Mouse (Mus musculus) megakaryocyte-erythroid progenitor cell, adult 5-6 weeks (primary cell): Measurements from ENCODE around the gene Slc35b1. TPM values are rescaled to one million over a fixed set of nuclear protein-coding genes. Genes with fewer than 3 reads are reported as not detected.

Experiments
- ATAC-seq: replicated peaks from 2 replicates; pipeline ENCODE4 v1.8.0; 2016; ENCODE audit warnings: mild to moderate bottlenecking, inconsistent platforms; ENCODE audit not compliant: severe bottlenecking, poor library complexity, low FRiP score, low TSS enrichment
- total RNA-seq, 2 experiments: library from RNA; stranded (forward) in 1 of 2; stranded (reverse) in 1 of 2; fragments of 200-1000, 215-1000 nt in 1 of 2; fragments of >200 nt in 1 of 2; fragmentation: Nextera tagmentation in 1 of 2; gene quantifications; 2 replicates each; pipeline ENCODE4 v1.2.3; 2014 to 2017

The Slc35b1 gene
- total RNA-seq (2014; fragmentation: Nextera tagmentation) (30.6 and 84.7 TPM in 2 replicates), total RNA-seq (2017) (29.3 and 54.5 TPM in 2 replicates)

DNA sequence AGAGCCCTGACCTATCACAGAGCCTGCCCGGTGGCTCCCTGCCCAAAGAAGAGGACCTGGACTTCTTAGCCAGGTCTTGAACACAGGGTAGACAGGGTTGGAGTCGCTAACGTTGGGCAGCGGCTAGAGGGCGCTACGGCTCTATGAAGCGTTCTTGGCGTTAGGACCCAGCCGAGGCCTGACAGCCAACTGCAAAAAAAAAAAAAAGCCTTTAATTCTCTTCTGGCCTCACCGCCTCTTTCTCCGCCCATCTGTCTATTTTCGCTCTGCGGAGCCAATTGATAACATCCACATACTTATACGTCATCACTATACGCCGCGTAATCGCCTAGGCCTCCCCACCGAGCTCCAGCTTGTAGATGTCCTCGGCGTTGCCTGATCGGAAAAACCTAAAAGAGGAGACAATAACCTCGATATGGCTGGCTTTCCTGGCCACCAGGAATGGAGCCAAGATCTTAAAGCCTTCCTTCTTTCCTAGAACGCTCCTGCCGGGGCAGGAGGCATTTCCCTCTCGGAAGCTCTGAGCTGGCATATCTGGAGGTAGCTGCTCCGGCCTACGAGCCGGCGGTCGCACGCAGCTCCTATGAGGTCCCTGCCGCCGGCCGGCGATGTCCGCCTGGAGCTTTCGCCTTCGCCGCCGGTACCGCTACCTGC is at the start of gene Slc35b1:
Gene Slc35b1 (plus strand): TSS at position 374 of the 654 bp plus-strand sequence.
- peak; percentile 89 for ATAC-seq

DNA sequence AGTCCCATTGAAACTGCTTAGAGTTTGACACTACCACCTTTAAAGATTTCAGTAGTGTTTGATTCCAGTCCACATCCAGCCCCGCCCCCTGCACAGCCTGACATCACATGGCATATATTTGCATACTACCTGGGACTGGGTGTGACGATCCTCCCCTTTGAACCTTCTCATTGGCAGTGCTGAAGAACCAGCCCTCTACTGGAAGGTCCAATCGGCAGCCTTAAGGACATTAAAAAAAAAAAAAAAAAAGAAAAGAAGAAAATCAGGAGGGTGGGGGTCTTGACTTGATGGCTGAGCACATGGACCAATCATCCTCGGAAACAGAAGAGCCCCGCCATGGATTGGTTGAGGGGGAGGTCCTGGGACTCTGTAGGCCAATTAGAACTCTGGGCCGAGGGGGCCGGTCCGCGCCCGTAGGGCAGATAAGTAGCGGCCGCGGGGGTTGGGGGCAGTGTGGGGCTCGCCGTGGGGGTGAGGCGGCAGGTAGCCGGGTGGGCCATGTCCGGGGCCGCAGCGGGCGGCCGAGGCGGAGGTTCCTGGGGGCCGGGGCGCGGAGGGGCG is 47.8 kb upstream of the Slc35b1 start, which contains the start of gene Fam117a:
Gene Fam117a (plus strand): TSS at position 451 of the 561 bp plus-strand sequence.
- ATAC-seq, result peak; percentile 64

DNA sequence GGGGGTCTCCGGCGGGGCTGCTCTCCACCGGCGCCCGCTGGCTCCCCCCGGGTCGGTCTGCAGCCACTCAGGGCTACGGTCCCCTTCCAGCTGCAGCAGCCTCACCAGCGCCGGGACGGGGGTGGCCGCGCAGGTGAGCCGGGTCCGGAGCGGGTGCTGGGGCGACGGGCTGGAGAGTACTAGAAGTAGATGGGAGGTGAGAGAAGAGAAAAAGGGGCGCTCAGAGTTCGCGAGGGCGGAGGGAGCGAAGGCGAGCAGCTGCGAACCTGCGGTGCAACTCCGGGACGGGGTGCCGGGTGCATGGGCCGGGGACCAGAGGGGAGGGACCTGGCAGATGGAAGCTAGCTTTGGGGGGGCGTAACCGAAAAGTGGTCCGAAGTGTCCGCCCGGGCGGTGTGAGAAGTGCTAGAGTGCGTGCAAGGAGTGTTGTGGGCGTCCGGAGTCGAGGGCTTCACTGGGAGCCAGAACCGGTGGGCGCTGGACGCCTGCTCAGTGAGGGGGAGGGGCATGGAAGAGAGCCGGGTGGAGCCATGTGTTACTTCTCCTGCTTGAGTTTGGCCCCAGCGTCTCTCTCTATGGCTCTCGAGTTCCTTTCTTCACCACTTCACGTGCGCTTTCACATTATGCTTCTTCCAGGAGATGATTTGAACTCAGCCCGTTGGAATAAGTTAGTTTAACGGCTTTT is 47.2 kb upstream of the Slc35b1 start:
- ATAC-seq, result peak; percentile 15; the same call in 1 of the 2 replicates

DNA sequence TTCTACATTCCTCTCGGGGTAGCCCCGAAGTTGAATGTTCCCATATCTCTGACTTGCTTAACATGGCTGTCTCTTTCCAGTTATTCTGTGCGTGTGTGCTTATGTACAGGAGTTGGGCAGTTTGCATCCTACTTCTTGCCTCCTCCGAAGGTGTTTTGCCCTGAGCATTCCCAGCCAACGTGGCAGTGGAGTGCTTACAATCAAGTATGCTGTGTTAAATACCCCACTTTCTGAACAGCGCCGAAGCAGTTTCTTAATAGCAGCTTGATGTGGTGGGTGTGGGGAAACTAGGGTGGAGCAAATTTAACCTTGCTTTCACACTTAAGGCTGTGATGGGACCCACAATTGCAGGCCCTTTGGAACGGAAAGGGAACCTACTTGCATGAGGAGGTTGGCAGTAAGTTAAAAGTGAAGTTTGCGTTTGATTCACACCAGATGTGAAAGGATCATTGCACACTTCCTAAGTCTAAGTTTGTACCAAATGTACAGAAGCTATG is 46.6 kb upstream of the Slc35b1 start:
- no peak for ATAC-seq

DNA sequence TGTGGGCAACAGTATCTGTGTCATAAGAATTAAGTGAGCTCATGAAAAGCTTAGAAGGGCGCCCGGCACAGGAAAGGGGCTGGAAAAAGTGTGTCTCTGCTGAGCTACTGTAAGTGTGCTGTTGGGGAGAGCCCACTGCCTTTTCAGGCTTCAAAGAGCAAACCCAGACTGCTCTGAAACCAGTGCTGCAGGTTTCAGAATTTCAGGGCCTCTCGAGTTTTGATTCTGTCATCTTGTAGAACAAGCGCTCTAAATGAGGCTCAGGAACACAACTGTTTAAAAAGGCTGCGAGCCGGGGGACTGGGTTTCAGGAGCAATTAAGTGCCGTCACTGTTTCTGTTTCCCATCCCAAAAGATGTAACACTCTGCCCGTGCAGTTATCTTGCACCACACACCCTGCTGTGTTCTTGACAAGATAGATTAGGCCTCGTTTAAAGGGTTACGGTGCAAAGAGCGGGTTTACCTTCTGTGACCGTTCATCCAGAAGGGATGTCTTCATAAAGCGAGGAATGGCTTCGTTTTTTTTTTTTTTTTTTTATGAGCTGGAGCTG is 44.9 kb upstream of the Slc35b1 start:
- peak; percentile 68 for ATAC-seq

DNA sequence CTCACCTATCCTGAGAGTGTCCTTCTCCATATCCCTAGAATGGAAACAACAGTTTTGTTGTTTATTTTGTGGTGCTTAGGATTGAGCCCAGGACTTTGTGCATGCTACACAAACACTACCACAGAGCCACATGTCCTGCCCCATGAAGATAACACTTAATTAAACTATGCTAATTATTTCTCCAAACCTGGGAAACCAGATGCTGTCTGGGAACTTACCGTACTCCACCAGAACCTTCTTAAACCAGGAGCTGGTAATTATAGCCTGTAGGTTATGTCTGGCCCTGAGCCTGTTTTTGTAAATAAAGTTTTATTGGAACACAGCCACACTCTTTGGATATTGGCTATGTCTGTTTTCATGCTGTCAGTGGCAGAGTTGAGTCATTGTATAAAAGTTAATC is 44.2 kb upstream of the Slc35b1 start:
- no peak for ATAC-seq

DNA sequence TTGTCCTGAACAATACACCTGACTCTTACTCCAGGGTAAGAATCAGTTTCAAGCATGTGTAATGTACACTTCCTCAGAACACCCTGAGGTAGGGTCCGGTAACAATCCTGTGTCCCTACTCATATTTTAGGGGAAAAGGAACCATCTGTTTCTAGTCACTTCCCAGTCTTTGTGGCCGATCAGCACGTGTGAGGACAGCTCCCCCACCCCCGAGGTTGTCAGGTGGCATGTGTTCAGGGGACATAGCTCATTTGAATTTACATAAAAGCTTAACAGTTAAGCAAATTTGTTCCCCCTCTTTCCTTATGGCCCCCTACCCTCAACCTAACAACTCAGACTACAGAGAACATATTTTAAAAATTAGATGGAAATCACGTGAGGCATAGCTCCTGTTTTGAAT is 43.8 kb upstream of the Slc35b1 start:
- no peak for ATAC-seq

DNA sequence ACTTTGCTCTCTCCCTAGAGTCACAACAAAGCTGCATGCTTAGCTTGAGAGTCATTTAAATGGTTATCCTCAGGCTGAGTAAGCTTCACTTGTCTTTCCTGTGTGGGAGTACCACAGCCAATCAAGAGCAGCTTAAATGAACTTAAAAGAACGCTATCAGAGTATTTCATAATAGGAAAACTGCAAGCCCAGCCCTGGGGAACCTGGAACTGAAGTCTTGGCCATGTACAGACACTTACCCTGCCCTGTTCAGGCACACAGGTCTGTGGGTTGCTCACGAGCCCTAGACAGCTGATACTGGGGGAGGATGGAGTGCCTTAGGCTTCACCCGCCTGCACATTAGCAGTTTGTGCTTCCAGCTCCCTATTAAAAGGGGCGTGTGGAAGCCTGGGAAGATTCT is 41.3 kb upstream of the Slc35b1 start:
- no peak for ATAC-seq

DNA sequence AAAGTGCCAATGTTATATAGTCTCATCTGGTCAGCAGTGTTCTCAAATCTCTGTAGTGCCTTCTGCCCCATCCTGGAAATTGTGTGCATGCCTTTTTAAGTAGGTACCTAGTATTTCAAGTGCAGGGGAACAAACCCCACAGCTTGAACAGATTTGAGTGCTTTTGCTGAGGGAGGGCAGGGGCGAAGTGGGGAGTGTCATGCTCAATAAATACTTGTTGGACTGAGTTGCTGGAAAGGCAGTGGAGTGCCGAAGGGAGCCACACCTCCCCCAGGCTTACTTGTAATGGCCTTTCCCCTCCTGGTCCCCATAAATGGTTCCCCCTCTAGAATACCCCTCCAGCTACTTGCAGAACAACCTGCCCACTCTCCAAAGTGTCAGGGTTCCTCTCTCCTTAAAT is 40.3 kb upstream of the Slc35b1 start:
- no peak for ATAC-seq

DNA sequence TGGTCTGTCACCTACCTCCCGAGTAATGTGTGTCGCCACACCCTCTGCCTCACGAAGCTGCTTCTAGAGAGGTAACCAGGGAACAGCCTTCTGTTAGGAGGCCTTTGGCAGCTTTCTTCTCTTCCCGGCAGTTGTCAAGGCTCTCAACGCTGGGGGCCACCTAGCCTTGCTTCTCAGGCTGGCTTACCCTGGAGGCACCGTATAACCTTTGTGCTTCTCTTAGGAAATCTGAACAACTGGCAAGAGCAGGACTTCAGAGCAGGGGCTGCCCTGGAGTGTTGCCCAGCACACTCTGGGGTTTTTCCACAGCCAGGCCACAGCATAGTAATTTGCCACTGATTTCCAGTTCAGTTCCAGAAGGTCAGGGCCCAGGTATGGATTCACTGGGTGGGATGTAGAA is 34.2 kb upstream of the Slc35b1 start:
- ATAC-seq, result no peak

DNA sequence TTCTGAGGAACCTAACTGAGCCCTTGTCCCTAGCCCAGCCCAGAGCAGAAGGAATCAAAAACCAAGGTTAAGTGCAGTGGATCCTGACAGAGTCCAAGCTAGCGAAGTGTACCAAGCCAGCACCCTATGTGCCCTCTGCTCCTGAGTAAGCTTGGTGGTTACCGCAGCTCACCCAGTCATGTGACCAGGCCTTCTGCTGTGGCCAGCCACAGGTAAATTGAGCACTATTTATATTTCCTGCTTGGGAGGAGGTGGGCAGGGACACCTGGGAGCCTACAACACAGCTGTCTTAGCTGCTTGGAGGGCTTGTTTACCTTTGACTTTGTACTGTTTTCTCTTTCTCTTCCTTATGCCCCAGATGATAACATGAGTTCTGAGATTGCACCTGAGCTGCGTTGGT is 33.5 kb upstream of the Slc35b1 start:
- no peak for ATAC-seq

DNA sequence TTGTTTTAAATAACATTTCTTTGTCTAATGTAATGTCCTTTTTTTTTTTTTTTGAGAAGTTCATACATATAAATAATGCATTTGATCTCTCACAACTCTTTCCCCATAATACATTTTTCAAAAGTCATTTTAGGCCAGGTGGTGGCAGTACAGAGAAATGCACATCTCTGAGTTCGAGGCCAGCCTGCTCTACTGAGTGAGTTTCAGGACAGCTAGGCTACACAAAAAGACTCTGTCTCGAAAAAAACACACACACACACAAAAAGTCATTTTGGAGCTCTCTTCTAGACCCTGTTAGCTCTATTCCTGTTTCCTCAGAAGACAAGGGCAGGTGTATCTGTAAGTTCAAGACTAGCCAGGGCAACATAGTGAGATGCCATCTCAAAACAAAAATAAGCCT is 31.8 kb upstream of the Slc35b1 start:
- no peak for ATAC-seq

DNA sequence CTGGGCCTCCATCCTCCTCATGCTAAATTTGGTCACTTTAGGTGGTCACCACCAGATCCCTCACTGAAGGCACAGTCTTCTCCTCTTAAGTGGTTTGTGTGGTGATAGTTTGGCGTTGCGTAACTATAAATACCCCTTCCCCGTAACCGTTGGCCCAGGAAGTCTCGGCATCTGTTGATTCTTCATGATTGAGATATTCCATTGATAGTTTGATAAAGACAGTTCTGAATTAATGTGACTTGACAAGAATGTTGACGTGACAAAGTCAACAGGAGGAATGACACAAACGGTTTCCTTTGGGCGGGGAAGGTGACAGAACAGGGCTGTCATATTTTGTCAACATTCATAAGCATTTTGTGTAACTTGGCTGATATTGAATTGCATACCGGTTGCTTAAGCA is 31.3 kb upstream of the Slc35b1 start:
- ATAC-seq, result no peak

DNA sequence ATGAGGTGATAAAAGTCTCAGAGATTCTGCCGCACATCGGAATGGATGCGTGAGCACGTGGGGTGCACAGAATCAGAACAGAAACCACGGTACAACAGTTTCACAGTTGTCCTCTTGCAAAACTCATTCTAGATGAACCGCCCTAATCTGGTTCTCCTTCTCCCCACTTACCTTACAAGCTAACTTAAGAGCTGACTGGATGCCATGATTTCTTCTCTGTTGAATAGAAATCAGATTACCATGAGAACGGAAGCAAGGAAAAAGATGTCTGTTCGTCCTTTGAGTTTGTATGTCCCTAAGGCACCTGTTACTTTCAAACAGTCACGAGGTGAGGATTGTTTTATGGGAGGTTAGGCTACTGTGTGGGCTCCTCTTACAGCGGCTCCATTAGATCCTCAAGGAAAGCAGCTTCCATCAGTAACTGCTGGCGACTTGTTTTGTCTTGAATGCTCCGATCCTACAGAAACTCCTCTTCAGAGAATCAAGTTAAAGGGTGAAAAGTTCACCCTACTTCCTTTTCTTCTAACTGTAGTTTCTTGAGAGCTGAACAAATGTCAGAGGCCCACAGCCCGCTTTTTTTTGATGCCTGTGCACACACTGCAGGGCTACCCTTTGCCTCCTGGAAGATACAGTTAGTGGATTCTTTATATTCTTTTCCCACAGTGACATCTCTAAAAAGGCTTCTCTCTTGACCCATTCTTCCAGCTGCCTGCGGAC is 30.1 kb upstream of the Slc35b1 start:
- ATAC-seq, result no peak

DNA sequence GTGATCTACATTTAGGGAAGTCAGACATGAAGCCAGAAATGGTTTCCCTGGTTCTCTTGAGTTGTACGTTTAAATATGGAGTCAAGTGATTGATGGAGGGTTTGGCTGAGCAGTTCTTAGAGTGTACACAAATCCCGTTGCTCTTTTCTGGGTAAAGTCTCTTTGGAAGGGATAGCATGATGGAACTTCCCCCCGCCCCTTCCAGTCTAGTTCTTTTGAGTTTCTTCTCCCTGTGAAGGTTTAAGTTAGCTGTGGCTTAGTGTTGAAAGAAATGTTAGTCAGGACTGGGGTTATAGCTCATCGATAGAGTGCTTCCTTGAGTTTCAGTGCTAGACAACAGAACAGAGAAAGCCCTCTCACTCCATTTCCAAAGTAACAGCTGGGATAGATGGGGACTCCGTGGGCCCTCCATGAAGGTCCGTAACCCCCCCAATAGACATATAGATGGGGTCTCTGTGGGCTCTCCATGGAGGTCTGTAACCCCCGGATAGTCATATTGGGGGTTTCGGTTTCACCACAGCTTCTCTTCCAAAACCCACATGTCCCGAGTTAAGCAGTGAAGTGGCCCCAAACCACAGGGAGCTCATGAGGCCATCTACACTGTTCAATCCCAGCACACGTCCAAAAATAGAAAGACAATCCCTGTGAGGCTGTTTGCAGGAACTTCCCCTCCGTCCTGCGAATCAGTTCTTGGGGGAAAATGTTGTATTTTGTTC is 29.4 kb upstream of the Slc35b1 start:
- ATAC-seq, result no peak

DNA sequence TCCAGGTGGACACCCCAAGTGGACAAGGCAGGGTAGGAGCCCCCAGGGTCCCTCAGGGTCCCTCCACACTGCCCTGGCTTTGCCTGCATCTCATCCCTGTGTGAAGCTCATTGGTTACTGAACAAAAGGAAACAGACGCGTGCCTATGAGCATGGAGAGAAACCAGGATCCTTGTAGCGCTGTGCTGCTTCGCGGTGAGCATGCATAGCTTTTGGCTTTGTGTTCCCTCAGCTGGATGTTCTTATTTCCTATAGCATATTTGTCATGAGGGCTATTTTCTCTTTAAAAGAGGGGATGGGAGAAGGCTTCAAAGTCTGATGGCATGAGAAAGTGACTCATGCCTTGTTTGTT is 28.9 kb upstream of the Slc35b1 start:
- no peak for ATAC-seq

DNA sequence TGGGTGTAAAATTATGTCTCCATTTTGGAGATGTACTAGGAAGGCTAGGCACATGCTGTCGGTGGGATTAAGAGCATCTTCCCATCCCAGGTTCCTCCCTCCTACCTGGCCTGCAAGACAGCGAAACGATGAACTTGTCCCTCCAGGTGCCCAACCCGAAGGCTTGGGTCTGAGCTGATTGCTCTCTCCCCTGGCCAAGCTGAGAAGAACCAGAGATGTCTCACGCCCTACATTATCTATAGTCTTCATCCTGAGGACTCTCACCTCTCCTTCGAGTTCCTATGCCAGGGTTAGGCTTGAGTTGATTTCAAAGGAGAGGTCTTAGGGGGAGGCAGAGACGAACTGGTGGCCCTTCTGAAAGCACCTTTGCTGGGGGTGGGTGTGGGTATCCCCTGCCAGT is 28.5 kb upstream of the Slc35b1 start:
- ATAC-seq, result peak; percentile 31

DNA sequence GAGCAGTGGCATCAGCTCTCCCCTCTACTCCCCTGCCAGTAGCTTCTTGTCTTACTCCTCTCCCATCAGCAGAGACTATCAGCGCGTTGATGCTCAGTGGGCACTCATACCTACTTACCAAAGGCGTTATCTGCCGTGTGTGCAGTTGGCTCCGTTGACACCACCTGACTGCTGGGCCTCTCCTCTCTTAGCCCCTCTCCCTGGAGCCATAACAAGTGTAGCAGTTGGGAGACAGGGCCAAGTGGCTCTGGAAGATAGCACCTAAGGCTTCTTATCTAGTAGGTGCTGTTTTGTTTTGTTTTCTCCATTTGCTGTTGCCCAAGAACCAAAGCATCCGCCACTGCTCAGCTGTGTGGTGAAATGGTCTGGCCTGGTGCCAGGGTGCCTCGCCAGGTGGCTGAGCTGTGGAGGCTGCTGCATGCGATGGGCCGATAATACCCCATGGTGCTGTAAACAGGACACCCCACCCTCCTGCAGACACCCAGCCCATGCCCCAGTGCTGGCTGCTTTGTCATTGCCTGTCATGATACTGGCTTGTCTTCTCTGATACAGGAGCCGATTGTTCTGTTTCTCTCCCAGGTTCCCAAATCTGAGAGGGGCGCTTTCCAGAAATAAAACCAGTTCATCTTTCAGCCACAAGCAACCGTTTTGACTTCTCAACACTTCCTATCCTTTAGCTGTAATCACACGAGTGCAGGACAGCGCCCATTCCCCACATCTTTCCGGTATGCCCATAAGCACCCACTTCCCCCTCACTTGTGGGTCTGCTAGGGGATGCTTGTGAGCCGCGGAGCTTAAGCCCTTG is 27.8 kb upstream of the Slc35b1 start:
- peak; percentile 93 for ATAC-seq
